Mouse (Mus musculus) cerebellum, postnatal 14 days (tissue): Measurements from ENCODE around the gene Htr6.

Source experiments
- DNase-seq, 2 experiments: peaks; one replicate each; pipeline ENCODE4 v3.0.0; 2021; ENCODE audit warnings: mixed read lengths in 2 of 2

Htr6 gene

DNA sequence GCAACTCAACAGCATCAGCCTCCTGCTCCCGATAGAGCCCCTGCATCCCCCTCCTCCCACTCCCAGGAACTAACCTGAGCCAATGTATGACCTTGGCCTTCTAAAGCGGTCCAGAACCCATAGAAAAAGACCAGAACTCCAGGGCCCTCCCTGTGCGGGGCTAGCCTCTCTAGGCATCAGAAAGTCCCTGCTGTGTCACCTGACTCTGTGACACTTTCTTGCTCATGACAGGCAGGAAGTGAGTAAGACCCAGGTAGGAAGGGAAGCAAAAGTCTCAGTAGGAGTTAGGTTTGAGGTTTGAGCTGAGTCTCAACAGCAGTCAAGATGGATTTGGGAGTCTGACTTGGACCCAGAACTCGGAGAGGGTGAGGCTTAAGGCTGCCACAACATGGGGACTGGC lies 11.6 kb upstream of the Htr6 start:
- DNase-seq, result no peak

DNA sequence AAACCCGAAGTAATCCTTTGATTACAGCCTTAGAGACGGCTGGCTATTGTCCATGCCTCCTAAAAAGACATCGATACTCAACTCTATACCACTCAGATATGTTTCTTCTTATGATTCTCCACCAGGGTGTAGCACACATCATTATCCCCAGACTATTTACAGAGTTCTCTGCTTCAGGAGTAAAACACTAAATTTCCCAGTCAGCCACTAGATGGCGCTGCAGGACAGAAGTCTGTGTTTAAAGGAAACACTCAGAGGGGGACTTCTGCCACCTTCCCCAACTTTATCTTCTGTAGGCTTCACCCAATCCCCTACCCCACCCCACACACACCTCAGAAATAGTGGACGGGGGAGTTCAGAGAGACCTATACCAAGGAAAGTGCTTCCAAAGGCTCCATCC lies 10.7 kb upstream of the Htr6 start:
- DNase-seq, result peak; percentile 92 to 95

DNA sequence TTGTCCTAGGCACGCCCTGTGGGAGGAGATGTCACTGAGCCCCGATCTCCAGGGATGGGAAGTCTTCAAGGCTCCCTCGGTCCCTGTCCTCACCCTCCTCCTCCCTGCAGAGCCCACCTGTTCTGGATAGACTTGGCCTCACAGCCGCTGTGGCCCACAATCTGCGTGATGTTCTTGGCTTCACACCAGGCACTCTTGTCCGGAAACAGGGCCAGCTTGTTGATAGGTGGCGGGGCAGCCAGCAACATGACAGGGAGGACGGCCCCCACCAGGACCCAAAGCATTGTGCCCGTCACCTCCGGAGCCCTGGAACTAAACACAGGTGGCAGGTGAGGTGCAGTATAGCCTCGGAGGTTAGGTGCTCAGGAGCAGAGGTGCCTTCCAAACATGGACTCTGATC lies 10.0 kb upstream of the Htr6 start:
- peak in 1 of 2 experiments; percentile 34 for DNase-seq

DNA sequence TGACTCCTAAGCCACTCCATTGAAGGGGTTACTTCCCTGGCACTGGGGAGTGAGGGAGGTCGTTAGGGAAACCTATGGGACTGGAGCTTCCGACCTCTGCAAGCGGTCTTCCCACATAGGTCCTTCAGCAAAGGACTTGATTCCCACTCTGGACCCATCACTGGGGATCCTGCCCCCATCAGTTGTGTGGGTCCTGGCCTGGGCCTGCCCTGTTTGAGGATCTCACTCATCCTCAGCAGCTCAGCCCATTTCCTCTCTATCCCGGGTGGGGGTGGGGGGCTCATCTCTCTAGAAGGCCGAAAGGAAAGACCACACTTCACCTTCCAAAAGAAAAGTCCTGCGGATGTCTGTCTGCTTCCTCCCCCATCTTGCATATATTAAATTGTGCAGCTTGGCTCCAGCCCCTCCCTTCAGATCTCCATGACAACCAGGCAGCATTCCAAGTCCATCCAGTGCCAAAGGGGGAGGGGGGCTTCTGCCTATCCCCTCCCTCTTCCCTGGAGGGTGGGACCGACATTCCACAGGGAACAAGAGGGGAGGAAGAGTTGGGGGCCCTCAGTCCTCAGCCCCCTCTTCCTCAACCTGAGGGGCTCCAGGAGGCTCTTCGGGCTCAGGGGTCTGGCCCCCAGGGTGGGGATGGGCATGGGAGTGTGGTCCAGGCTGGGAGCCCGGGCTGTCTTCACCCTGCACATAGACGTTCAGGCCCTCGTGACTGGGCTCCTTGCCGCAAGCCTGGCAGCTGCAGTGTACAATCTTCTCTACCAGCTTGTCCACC lies 7.6 kb upstream of the Htr6 start:
- DNase-seq, result peak; percentile 68 to 84

DNA sequence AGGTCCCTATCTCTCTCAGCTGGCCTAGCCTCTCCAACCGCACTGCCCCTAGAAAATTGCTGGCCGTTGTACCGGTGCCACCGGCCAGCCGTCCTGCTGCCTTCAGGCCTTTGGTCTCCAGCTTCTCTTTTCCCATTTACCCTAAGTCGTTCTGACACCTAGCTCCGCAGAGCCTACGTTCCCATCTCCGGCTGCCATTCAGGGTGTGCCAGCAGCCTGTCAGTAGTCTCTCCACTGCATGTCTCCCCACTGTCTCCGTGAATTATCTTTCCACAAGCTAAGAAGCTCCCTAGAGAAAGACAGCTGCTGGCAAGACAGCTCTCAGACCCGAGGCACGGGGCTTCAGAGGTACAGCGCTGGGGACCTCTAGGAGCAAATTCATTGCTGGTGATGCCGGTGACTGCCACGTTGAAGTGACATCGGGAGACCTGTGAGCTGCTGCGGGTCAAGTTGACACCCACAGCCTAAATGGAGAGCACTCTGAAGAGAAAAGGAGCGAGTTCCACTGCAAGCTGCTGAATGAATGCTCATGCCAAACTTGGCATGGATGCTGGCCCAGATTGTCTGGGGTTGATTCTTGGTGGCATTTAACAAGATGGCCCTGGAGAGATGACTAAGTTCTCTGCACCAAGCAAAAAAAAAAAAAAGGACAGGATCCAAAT lies 6.0 kb upstream of the Htr6 start:
- peak; percentile 67 to 69 for DNase-seq

DNA sequence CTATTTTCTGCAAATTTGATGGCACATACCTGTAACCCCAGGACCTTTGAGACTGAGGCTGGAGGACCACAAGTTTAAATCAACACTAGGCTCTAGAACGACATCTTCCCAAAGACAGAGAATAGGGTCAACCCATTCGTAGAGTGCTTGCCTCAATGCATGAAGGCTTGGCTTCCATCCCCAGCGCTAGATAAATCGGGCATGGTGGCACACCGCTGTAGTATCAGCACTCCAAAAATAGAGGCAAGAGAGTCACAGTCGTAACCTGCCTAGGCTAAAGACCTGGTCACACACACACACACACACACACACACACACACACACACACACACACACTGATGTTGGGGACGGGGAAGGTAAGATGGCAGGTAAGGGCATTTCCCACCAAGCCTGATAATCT lies 4.9 kb upstream of the Htr6 start:
- DNase-seq, result no peak

DNA sequence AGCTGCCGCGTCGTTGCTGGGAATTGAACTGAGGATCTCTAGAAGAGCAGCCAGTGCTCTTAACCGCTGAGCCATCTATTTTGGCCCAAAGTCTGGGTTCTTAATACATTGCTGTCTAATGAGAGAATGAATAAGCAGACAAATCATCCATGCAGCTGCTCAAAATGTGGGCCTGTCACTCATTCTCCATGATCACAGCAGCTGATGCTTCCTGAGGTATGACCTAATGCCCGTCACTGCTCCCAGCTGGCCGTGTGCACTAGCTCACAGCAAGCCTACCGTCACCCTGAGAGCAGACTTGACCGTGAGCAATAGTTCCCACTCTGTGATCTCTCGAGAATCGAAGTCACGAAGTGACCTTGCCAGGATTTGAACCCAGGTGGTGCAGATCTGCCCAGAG lies 4.1 kb upstream of the Htr6 start:
- no peak for DNase-seq

DNA sequence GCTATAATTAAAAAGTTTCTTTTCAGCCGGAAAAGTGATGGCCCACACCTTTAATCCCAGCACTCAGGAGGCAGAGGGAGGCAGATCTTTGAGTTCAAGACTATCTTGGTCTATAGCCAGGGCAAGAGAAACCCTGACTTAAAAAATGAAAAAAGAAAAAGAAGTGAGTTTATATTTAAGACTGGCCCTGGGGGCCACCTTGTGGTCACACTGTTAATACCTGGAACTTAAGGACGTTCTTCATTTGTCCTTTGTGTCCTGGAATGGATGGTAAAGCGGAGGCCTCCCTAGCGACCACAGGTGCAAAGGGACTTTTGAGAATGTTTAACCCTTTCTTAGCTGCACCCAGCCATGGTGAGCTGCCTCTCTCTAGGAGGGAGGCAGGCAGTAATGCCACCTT lies 3.4 kb upstream of the Htr6 start:
- peak in 1 of 2 experiments; percentile 52 for DNase-seq

DNA sequence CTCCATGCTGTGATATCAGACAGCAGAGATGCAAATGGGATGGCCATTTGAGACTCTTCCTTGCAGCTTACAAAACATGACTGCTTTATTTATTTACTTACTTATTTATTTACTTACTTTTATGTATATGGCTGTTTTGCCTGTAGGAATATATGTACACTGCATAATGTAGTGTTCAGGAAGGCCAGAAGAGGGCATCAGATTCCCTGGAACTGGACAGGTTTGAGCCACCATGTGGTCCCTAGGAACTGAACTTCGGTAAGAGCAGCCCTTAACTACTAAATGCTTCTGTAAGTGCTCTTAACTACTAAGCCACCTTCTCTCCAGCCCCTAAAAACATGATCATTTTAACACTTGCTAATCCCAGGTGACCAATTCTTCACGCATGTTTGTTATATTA lies 2.9 kb upstream of the Htr6 start:
- peak; percentile 58 to 60 for DNase-seq

DNA sequence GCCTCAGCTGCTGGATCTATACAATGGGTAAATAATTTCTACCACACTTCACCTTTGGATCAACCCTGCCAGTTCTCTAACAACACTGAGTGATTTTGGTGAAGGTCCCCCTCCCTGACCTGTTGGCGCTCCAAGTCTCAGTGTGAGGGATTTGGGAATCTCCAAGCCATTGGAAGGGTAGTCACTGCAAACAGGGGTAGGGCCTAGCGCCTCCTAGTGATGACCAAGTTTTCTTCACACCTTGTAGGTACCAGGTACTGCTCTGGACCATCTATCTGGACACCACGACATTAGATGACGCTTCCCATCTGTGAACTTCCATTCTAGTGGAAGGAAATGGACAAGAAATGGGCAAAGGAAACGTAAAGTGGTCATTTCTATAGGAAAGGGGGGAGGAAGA lies 545 bp upstream of the Htr6 start:
- DNase-seq, result no peak

DNA sequence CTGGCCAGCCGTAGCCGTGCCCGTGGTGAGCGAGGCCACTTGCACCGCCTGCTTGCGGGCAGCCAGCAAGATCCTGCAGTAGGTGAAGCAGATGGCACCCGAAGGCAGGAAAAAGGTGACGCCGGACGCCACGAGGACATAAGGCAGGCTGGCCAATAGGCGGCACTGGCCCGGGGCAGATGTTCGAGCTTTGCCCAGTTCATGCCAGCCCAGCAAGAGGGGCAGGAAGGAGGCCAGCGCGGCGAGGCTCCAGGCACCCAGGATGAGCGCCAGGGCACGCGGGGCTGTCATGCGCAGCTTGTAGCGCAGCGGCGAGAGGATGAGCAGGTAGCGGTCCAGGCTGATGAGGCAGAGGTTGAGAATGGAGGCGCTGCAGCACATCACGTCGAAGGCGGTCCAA lies 1.3 kb downstream of the Htr6 start:
- DNase-seq, result peak; percentile 54 to 57

DNA sequence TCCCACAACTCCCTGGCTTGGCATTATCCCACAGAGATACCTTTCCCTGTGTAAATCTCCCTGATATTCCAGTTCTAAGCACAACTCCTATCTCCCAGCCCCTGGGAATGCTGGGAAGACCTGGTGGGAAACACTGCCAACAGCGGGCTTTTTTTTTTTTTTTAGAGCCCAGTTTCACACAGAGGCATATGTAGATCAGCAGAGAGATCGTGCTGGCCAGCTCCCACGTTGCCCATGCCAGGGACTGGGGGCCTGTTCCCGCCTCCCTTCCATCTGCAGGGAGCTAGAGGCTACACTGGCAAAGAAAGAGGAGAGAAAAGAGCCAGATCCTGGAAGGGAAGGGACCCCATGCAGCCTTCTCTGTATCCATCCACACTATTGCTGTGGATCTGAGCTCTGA lies 7.1 kb downstream of the Htr6 start:
- DNase-seq, result peak; percentile 58

DNA sequence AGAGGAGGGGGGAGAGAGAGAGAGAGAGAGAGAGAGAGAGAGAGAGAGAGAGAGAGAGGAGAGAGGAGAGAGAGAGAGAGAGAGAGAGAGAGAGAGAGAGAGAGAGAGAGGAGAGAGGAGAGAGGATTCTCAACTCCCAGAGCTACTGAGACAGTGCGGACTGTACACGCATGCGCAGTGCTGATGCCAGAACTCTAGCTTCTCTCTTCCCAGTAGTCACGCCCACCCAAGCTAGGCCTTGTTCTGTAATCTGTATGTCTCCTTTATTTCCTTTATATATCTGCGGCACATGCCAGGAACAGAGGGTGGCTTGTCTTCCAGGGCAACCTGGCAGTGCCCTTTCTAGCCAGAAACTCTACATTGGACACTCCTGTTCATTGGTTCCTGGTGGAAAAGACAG lies 10.5 kb downstream of the Htr6 start:
- DNase-seq, result no peak

DNA sequence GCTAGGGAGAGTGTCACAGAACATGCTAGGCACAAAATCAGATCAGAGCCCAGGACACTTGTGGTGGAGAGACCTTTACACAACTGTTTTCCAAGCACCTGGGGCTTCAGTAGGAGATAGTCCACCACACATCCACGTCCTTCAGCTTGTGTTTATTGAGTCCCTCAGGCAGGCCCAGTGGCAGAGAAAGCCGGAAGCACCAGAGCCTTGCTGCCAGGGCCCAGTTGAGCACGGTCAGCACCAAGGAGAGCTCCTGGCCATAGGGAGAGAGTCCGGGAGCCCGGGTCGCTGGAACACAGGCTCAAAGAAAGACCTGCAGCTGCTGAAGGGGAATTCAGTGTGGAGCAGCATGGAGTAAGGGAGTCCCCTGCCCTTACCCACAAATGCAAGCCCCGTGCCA lies 15.8 kb downstream of the Htr6 start:
- DNase-seq, result no peak

DNA sequence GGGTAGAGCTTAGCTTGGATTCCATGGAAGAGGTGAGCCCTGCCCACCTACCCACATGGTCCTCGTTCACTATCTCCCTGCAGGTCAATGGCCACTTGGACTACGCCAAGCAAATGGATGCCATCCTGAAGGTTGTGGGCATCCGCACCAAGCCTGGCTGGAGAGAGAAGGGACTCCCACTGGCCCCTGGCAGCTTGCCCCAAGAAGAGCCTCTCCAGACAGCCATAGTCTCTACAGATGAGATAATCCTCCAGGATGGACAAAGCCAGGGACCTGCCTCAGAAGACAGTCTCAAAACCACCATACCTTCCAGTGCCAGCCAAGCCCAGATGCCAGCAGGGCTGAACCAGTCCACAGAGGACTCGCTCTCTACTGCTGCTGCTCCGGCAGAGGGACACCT lies 17.3 kb downstream of the Htr6 start:
- peak in 1 of 2 experiments; percentile 45 for DNase-seq

DNA sequence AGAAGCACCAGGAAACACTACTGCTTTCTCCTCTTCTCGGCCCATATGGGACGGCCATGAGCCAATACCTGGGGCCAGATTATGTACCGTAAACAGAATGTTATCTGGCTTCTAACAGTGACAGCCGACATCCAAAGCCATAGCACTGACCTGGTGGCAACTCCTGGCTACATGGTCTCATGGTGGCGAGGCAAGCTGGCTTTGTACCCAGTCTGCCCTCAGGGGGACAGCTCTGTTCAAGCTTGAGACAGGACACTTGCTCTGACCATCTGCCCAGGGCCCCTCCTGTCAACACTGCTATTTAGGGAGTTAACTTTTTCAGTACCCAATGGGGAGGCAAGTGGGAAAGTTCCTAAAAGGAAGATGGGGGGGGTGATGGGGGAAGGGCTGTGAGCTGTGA lies 18.1 kb downstream of the Htr6 start:
- DNase-seq, result peak; percentile 53 to 54

DNA sequence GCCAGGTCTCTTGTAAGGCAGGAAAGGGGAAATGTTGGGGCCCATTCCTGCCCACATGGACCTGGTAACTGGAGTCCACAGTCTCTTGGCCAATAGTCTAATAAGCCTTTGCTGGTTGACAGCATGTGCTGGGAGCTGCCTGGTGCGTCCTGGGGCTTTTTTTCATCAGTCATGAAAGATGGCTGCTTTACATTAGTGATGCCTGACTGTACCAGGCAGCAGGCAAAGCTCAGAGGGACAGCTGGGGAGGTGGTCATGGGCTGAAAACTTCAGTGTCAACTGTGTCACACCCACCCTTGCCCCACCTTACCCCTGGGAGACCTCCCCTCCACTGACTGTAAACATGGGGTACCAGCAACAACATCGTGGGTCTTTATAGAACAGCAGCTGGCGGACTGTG lies 19.6 kb downstream of the Htr6 start:
- no peak for DNase-seq

DNA sequence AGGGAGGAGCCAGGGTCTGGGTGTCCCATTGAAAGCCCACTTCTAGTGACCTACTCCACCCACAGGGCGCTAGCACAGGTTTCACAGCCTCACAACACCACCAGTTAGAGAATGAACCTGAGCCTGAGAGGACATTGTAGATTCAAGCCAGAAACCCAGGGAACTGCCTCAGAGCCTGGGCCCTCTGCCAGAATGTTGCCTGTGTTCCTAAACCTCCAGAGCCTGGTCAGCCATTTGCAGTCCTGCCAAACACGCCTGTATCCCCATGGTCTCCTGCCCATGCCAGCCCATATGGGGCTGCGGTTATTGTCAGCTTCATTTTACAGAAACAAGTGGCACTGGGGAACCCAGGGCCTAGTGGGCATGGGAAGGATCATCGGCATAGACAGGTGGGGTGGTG lies 20.0 kb downstream of the Htr6 start:
- DNase-seq, result peak; percentile 78 to 80

DNA sequence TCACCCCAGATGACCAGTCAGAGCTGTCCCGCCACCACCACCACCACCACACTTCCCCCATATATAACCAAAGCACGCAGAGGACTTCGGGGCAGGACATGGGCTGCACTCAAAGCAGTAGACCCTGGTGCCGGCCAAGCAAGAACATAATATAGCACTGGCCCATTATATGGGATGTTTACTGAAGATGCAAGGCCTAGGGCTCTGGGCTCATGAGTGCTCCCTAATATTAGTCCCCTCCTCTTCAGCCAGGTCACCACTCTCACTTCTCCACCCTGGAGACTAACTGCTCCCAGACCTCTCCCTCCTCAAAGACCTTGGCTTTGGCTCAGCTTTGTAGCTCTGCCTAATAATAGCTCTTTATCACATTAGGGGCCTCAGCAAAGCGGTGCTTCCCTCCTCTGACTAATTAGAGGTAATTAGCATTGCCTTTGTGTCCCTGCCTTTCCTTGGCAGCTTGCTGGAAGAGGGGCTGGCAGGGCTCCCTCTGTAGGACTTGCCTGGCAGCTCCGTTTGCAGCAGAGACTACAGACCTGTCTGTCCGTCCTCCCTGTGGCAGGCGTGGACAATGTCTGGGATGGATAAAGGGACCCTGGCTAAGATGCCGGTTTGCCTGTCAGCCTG lies 21.0 kb downstream of the Htr6 start:
- DNase-seq, result peak; percentile 66 to 75

DNA sequence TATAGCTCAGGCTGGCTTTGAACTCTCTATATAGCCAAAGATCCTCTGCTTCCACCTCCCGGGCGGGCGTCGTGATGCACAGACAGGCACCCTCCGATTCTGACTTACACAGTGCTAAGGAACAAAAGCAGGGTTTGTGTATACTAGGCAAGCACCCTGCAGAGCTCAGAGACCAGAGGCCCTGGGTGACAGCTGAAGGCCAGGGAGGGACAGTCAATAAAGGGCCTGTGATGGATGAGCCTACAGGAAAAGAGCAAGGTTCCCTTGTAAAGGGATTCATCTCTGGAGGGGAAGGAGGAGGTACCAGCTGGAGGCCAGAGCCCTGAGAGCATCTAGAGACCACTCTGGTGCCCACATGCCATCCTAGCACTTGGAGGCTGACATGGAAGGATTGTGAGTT lies 22.0 kb downstream of the Htr6 start:
- DNase-seq, result no peak

DNA sequence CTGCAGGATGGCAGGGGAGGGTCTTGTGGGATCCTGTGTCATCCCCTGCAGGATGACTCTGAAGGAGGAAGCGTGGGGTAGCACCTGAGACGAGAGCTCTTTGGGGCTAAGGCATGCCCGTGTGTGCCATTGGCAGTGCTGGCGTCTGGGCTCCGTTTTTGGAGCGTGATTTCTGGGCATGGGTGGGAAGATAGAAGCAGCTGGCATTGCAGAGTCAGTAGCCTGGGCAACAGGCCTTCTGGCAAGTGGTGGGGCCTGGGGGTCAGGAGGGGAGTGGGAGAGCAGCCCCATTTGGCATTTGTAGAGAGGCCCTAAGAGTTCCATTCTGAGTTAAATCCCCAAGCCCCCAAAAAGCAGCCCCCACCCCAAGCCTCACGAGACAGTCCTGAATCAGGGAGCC lies 22.6 kb downstream of the Htr6 start:
- DNase-seq, result peak in 1 of 2 experiments; percentile 42

DNA sequence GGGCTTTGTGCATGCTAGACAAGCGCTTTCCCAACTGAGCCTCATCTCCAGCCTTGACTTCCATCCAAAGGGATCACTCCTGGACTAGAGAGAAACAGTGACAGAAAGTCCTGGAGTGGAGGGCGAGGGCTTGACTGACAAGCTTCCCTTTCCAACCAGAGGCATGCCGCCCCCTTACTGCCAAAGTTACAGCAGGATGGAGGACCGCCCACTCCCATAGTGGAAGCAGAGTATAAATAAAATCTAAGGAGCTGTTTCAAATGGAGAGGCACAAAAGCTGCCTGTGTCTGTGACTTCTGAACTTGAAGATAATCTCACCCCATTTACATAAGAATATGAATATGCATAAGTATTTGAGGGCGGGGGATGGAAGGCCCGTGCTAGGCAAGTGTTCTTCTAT lies 26.9 kb downstream of the Htr6 start:
- no peak for DNase-seq

DNA sequence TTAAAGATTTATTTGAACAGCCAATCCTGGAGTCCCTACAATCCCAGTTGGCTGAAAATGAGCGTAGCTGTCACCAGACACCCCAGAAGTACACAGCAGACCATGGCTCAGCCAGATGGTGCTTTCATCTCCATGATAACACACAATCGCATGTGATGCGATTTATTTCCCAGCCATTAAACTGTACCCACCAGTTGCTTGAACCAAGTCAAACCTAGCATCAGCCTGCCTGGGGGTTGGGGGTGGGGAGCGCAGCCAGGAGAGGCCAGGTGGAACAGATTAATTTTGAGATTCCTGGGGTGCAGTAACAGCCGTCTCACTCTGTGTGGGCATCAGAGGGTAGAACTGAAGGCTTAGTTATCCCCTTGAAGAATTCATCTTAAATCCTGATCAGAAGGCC lies 29.0 kb downstream of the Htr6 start:
- DNase-seq, result peak; percentile 38 to 53

DNA sequence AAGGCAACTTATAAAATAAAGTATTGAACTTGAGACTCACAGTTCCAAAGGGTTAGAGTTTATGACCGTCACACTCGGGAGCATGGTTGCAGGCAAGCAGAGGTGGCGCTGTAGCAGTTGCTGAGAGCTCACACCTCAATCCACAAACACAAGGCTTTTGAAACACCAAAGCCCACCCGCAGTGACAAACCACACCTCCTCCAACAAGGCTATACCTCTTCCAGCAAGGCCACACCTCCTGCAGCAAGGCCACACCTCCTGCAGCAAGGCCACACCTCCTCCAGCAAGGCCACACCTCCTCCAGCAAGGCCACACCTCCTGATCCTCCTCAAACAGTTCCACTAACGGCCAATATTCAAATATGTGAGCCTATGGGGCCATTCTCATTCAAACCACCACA lies 30.8 kb downstream of the Htr6 start:
- no peak for DNase-seq
